8 mouse cellular contexts compared by ENCODE assay signal in genomic region chr15:5184668-5185330, GRCm38 (mm10). TPM values are rescaled to one million over a fixed set of nuclear protein-coding genes. Genes with fewer than 3 reads are reported as not detected.
DNase-seq lines count a peak whose midpoint lies in the region; ATAC-seq and TF ChIP-seq lines count a peak whose summit lies in the region.

No protein-coding gene starts in this region.

- peak overlapping the region; percentile 92 for H3K27ac ChIP-seq in lung, embryonic 15.5 days
- peak overlapping the region; percentile 90 for H3K27ac ChIP-seq in forebrain, postnatal 0 days (ENCODE audit: low read depth, low read length)
- peak overlapping the region; percentile 60; the same call in 1 of the 2 replicates for H3K27ac ChIP-seq in limb, embryonic 11.5 days (replicated peaks; ENCODE audit: low read depth, low read length)
- H3K27ac ChIP-seq in neural tube, embryonic 15.5 days (replicated peaks), result peak overlapping the region; percentile 88

- H3K4me3 ChIP-seq in lung, embryonic 15.5 days, result peak overlapping the region; percentile 97
- H3K4me3 ChIP-seq in forebrain, postnatal 0 days (ENCODE audit: low read depth, low read length), result peak overlapping the region; percentile 92
- H3K4me3 ChIP-seq in limb, embryonic 11.5 days (ENCODE audit: low read depth, low read length), result peak overlapping the region; percentile 88
- H3K4me3 ChIP-seq in neural tube, embryonic 15.5 days (replicated peaks), result peak overlapping the region; percentile 90

- TF ChIP-seq CTCF in forebrain, postnatal 0 days (IDR thresholded peaks at IDR 0.05; ENCODE audit: low read depth), result no peak

- H3K36me3 ChIP-seq in lung, embryonic 15.5 days, result 0 out of 2 replicates have a peak, but pooled peaks cover 1% of the 10 kb centered on the region
- no peaks in the 10 kb centered on the region for H3K36me3 ChIP-seq in forebrain, postnatal 0 days (ENCODE audit: insufficient read depth)
- no peaks in the 10 kb centered on the region for H3K36me3 ChIP-seq in limb, embryonic 11.5 days (ENCODE audit: control insufficient read depth, insufficient read depth, low read length)
- H3K36me3 ChIP-seq in neural tube, embryonic 15.5 days, result no peaks in the 10 kb centered on the region

- 45% methylated on average over 10 of the region's 11 CpGs for WGBS in lung, embryonic 15.5 days
- 45% methylated on average over 11 of the region's 11 CpGs for WGBS in forebrain, postnatal 0 days
- 36% methylated on average over 11 of the region's 11 CpGs for whole genome bisulfite sequencing in limb, embryonic 11.5 days
- 43% methylated on average over 11 of the region's 11 CpGs for WGBS in neural tube, embryonic 15.5 days

- DNase-seq in lung, postnatal 36 days, result no peak
- DNase-seq in ZHBTc4 (ENCODE audit: low read depth, low spot score), result peak; percentile 54
- DNase-seq in forebrain, postnatal 0 days, result peak; percentile 39
- DNase-seq in limb, embryonic 11.5 days (ENCODE audit: low spot score), result peak; percentile 29
- no peak for DNase-seq in right cerebral cortex, postnatal 25 days
- no peak for DNase-seq in ovary, postnatal 10 days (ENCODE audit: low spot score)

- peak; percentile 37; the same call in 1 of the 2 replicates for ATAC-seq in lung, embryonic 15.5 days (ENCODE audit: borderline replicate concordance, extremely low read depth, low FRiP score, low TSS enrichment)
- peak; percentile 39 for ATAC-seq in forebrain, postnatal 0 days
- peak; percentile 67; the same call in 1 of the 2 replicates for ATAC-seq in limb, embryonic 11.5 days (ENCODE audit: insufficient number of reproducible peaks, low FRiP score, low TSS enrichment, low read depth)
- peak; percentile 42; the same call in 1 of the 2 replicates for ATAC-seq in neural tube, embryonic 15.5 days (ENCODE audit: low FRiP score)

- H3K27me3 ChIP-seq in lung, embryonic 15.5 days, result no peaks in the 10 kb centered on the region
- no peaks in the 10 kb centered on the region for H3K27me3 ChIP-seq in forebrain, postnatal 0 days (ENCODE audit: insufficient read depth, low read length)
- H3K27me3 ChIP-seq in limb, embryonic 11.5 days (ENCODE audit: control insufficient read depth, insufficient read depth, low read length), result no peaks in the 10 kb centered on the region
- no peaks in the 10 kb centered on the region for H3K27me3 ChIP-seq in neural tube, embryonic 15.5 days (replicated peaks)

- H3K9me3 ChIP-seq in lung, embryonic 15.5 days, result no peaks in the 10 kb centered on the region
- no peaks in the 10 kb centered on the region for H3K9me3 ChIP-seq in forebrain, postnatal 0 days (ENCODE audit: low read length)
- H3K9me3 ChIP-seq in limb, embryonic 11.5 days (ENCODE audit: control insufficient read depth, low read length), result no peaks in the 10 kb centered on the region
- no peaks in the 10 kb centered on the region for H3K9me3 ChIP-seq in neural tube, embryonic 15.5 days (replicated peaks)

- peak overlapping the region; percentile 68 for H3K4me2 ChIP-seq in lung, embryonic 15.5 days
- peak overlapping the region; percentile 72 for H3K4me2 ChIP-seq in forebrain, postnatal 0 days (ENCODE audit: low read depth)
- H3K4me2 ChIP-seq in limb, embryonic 11.5 days (ENCODE audit: low read depth, severe bottlenecking), result peak overlapping the region; percentile 56
- H3K4me2 ChIP-seq in neural tube, embryonic 15.5 days, result peak overlapping the region; percentile 84

- H3K9ac ChIP-seq in lung, embryonic 15.5 days, result peak overlapping the region; percentile 91
- H3K9ac ChIP-seq in forebrain, postnatal 0 days, result peak overlapping the region; percentile 85
- peak overlapping the region; percentile 85 for H3K9ac ChIP-seq in limb, embryonic 11.5 days (ENCODE audit: low read length)
- peak overlapping the region; percentile 73 for H3K9ac ChIP-seq in neural tube, embryonic 15.5 days (replicated peaks)

- H3K4me1 ChIP-seq in lung, embryonic 15.5 days, result peaks cover 10% of the 10 kb centered on the region; the same call in 1 of the 2 replicates
- peaks cover 6% of the 10 kb centered on the region; the same call in 1 of the 2 replicates for H3K4me1 ChIP-seq in forebrain, postnatal 0 days (ENCODE audit: insufficient read depth)
- 0 out of 2 replicates have a peak, but pooled peaks cover 5% of the 10 kb centered on the region for H3K4me1 ChIP-seq in limb, embryonic 11.5 days (ENCODE audit: control insufficient read depth, insufficient read depth, low read length)
- peaks cover 26% of the 10 kb centered on the region for H3K4me1 ChIP-seq in neural tube, embryonic 15.5 days

RNA-seq across cellular contexts. Expression of gene Ttc33, which starts 0.5 kb away (rescaled TPM):
- polyA plus RNA-seq in lung, embryonic 15.5 days (2015; fragmentation: Nextera tagmentation; extraction: Ambion mirVana), result 41.6 and 43.5 TPM in 2 replicates
- 47.3 and 50.0 TPM in 2 replicates for total RNA-seq in forebrain, postnatal 0 days (2014; rRNA removed)
- 42.7 and 50.8 TPM in 2 replicates for polyA plus RNA-seq in forebrain, postnatal 0 days (2015; fragmentation: Nextera tagmentation; extraction: Ambion mirVana)
- polyA plus RNA-seq in limb, embryonic 11.5 days (2014; fragmentation: Nextera tagmentation; extraction: Ambion mirVana), result 46.2 and 47.2 TPM in 2 replicates
- polyA plus RNA-seq in neural tube, embryonic 15.5 days (2015; fragmentation: Nextera tagmentation; extraction: Ambion mirVana), result 53.0 and 54.0 TPM in 2 replicates

RNA-seq across cellular contexts. Expression of gene Prkaa1, which starts 41.1 kb away (rescaled TPM):
- 17.7 and 18.4 TPM in 2 replicates for polyA plus RNA-seq in lung, embryonic 15.5 days (2015; fragmentation: Nextera tagmentation; extraction: Ambion mirVana)
- total RNA-seq in forebrain, postnatal 0 days (2014; rRNA removed), result 19.7 and 24.1 TPM in 2 replicates
- 7.7 and 10.8 TPM in 2 replicates for polyA plus RNA-seq in forebrain, postnatal 0 days (2015; fragmentation: Nextera tagmentation; extraction: Ambion mirVana)
- polyA plus RNA-seq in limb, embryonic 11.5 days (2014; fragmentation: Nextera tagmentation; extraction: Ambion mirVana), result 20.4 and 21.2 TPM in 2 replicates
- 14.5 and 16.9 TPM in 2 replicates for polyA plus RNA-seq in neural tube, embryonic 15.5 days (2015; fragmentation: Nextera tagmentation; extraction: Ambion mirVana)

RNA-seq across cellular contexts. Expression of gene Ptger4, which starts 59.2 kb away (rescaled TPM):
- polyA plus RNA-seq in lung, embryonic 15.5 days (2015; fragmentation: Nextera tagmentation; extraction: Ambion mirVana), result 1.5 and 2.1 TPM in 2 replicates
- total RNA-seq in forebrain, postnatal 0 days (2014; rRNA removed), result 1.5 and 2.7 TPM in 2 replicates
- 0.65 and 1.3 TPM in 2 replicates for polyA plus RNA-seq in forebrain, postnatal 0 days (2015; fragmentation: Nextera tagmentation; extraction: Ambion mirVana)
- polyA plus RNA-seq in limb, embryonic 11.5 days (2014; fragmentation: Nextera tagmentation; extraction: Ambion mirVana), result 1.4 TPM in 2 replicates
- polyA plus RNA-seq in neural tube, embryonic 15.5 days (2015; fragmentation: Nextera tagmentation; extraction: Ambion mirVana), result 5.7 and 6.8 TPM in 2 replicates

Comparison
In these comparisons a context has a peak if more than half of its experiments do, and no peak if none do; other contexts are left out.
1. DNase-seq: peak in ZHBTc4 (single experiment), forebrain, postnatal 0 days (single experiment) and limb, embryonic 11.5 days (single experiment); none in lung, postnatal 36 days (single experiment), right cerebral cortex, postnatal 25 days (single experiment) and ovary, postnatal 10 days (single experiment).
2. Peak in every context shown above with its lines, with median percentiles within 50 percentile points of each other: ATAC-seq, H3K27ac ChIP-seq, H3K4me2 ChIP-seq, H3K4me3 ChIP-seq and H3K9ac ChIP-seq.